Mouse (Mus musculus): Measurements from ENCODE around the gene Resp18.

Resp18 gene

GRCm38 (mm10) chr1:75277195-75278188 lies 723 bp downstream of the Resp18 start:
- DNase-seq (ENCODE audit: low read depth, low spot score) = peak; percentile 74

GRCm38 (mm10) chr1:75264091-75264880 lies 13.9 kb downstream of the Resp18 start, which contains the start of gene Ptprn:
Gene Ptprn, minus strand, starts transcription at chr1:75264502.
- peak; percentile 54 for DNase-seq (ENCODE audit: low read depth, low spot score)

- peak; percentile 87 for DNase-seq (ENCODE audit: low read depth, low spot score)
Observed at GRCm38 (mm10) chr1:75262969-75263951, 15.0 kb downstream of the Resp18 start.

- no peak for DNase-seq (ENCODE audit: low read depth, low spot score)
Observed at GRCm38 (mm10) chr1:75261278-75261677, 16.9 kb downstream of the Resp18 start.

GRCm38 (mm10) chr1:75255516-75256046 lies 22.6 kb downstream of the Resp18 start:
- no peak for DNase-seq (ENCODE audit: low read depth, low spot score)

GRCm38 (mm10) chr1:75254625-75255013 lies 23.6 kb downstream of the Resp18 start:
- no peak for DNase-seq (ENCODE audit: low read depth, low spot score)

GRCm38 (mm10) chr1:75253849-75254624 lies 24.2 kb downstream of the Resp18 start:
- peak; percentile 84 for DNase-seq (ENCODE audit: low read depth, low spot score)

- peak; percentile 71 for DNase-seq (ENCODE audit: low read depth, low spot score)
Observed at GRCm38 (mm10) chr1:75253029-75253428, 25.2 kb downstream of the Resp18 start.

GRCm38 (mm10) chr1:75252308-75252707 lies 25.9 kb downstream of the Resp18 start:
- DNase-seq (ENCODE audit: low read depth, low spot score) = no peak

- peak; percentile 91 for DNase-seq (ENCODE audit: low read depth, low spot score)
Observed at GRCm38 (mm10) chr1:75251112-75251970, 26.9 kb downstream of the Resp18 start.

GRCm38 (mm10) chr1:75250498-75250897 lies 27.7 kb downstream of the Resp18 start:
- DNase-seq (ENCODE audit: low read depth, low spot score) = peak; percentile 52

- DNase-seq (ENCODE audit: low read depth, low spot score) = no peak
Observed at GRCm38 (mm10) chr1:75248041-75248772, 30.0 kb downstream of the Resp18 start.

- no peak for DNase-seq (ENCODE audit: low read depth, low spot score)
Observed at GRCm38 (mm10) chr1:75247071-75247930, 30.9 kb downstream of the Resp18 start.

- peak; percentile 92 for DNase-seq (ENCODE audit: low read depth, low spot score)
Observed at GRCm38 (mm10) chr1:75244836-75245235, 33.4 kb downstream of the Resp18 start.

- DNase-seq (ENCODE audit: low read depth, low spot score) = no peak
Observed at GRCm38 (mm10) chr1:75244175-75244826, 33.9 kb downstream of the Resp18 start.

GRCm38 (mm10) chr1:75243411-75243810 lies 34.8 kb downstream of the Resp18 start:
- no peak for DNase-seq (ENCODE audit: low read depth, low spot score)

- DNase-seq (ENCODE audit: low read depth, low spot score) = peak; percentile 61
Observed at GRCm38 (mm10) chr1:75239591-75239990, 38.6 kb downstream of the Resp18 start.

Data from ZHBTc4 (cell line).